Mouse (Mus musculus) limb, embryonic 13.5 days (tissue): ENCODE measurements around the gene Kir3dl2. TPM values are rescaled to one million over a fixed set of nuclear protein-coding genes. Genes with fewer than 3 reads are reported as not detected.
"Not testable (repeated sequence)": the region's sequence is repeated elsewhere in the genome, so short reads cannot be mapped to it uniquely, and the experiment has no call there.

Experiments used
- ATAC-seq: fragments of 200-750 bp; cut with Nextera tagmentation; 2 replicates; pipeline ENCODE4 v1.8.0; 2017; ENCODE audit warnings: low read depth, moderate number of reproducible peaks, moderate TSS enrichment; ENCODE audit not compliant: low FRiP score
- H3K27ac ChIP-seq: fragments of 300-500 bp; sonication (generic); 2 replicates; pipeline ENCODE4 v1.5.1; 2015; ENCODE audit warnings: inconsistent platforms, mild to moderate bottlenecking, moderate library complexity
- H3K27me3 ChIP-seq: fragments of 300-500 bp; sonication (generic); 2 replicates; pipeline ENCODE4 v1.6.1; 2015; ENCODE audit warnings: mild to moderate bottlenecking, inconsistent platforms
- H3K36me3 ChIP-seq: fragments of 300-500 bp; sonication (generic); 2 replicates; pipeline ENCODE4 v1.6.1; 2015; ENCODE audit warnings: inconsistent platforms, mild to moderate bottlenecking, moderate library complexity
- H3K4me1 ChIP-seq: fragments of 300-500 bp; sonication (generic); 2 replicates; pipeline ENCODE4 v1.6.1; 2015; ENCODE audit warnings: inconsistent platforms
- H3K4me2 ChIP-seq: fragments of 300-500 bp; sonication (generic); replicated peaks from 2 replicates; pipeline ENCODE4 v1.6.1; 2015; ENCODE audit warnings: inconsistent platforms, mild to moderate bottlenecking, moderate library complexity
- H3K4me3 ChIP-seq: fragments of 300-500 bp; sonication (generic); 2 replicates; pipeline ENCODE4 v1.5.1; 2015; ENCODE audit warnings: moderate library complexity, mild to moderate bottlenecking, inconsistent platforms
- H3K9ac ChIP-seq: fragments of 300-500 bp; sonication (generic); 2 replicates; pipeline ENCODE4 v1.6.1; 2015; ENCODE audit warnings: mild to moderate bottlenecking, inconsistent platforms
- H3K9me3 ChIP-seq: fragments of 300-500 bp; sonication (generic); 2 replicates; pipeline ENCODE4 v1.6.1; 2016; ENCODE audit warnings: inconsistent platforms
- WGBS: fragments of 180-500 bp; shearing (Covaris S2); methylation state at CpG from one replicate; pipeline ENCODE4 v1.1.7; 2015; 5-methylcytosine and 5-hydroxymethylcytosine counted together
- polyA plus RNA-seq: library from polyadenylated mRNA; unstranded; fragments of >200 nt; fragmentation: Nextera tagmentation; extraction: Ambion mirVana; gene quantifications from 2 replicates; pipeline ENCODE4 v1.2.1, GENCODE M21; 2015

Gene Kir3dl2
- not detected in 2 replicates for polyA plus RNA-seq

GRCm38 (mm10) chrX:136543956-136544355 lies at the start of gene Kir3dl2:
Kir3dl2 (minus strand) TSS chrX:136544056.
- not testable (repeated sequence) for H3K9ac ChIP-seq, H3K27me3 ChIP-seq, H3K4me1 ChIP-seq, ATAC-seq, H3K4me2 ChIP-seq, H3K36me3 ChIP-seq, H3K27ac ChIP-seq, H3K9me3 ChIP-seq, H3K4me3 ChIP-seq
- WGBS: 78% methylated on average over 1 of the region's 1 CpGs

GRCm38 (mm10) chrX:136590897-136591257 lies 47.0 kb upstream of the Kir3dl2 start:
- Histone ChIP-seq H3K9ac (no peak overlapping the region), H3K4me3 (no peak overlapping the region), H3K4me2 (no peak overlapping the region; the same call in 1 of the 2 replicates), H3K4me1 (no peaks in the 10 kb centered on the region), H3K27ac (no peak overlapping the region), H3K27me3 (no peaks in the 10 kb centered on the region), H3K36me3 (no peaks in the 10 kb centered on the region), H3K9me3 (no peaks in the 10 kb centered on the region)
- 37% methylated on average over 2 of the region's 2 CpGs for WGBS
- no peak for ATAC-seq

- H3K36me3 ChIP-seq: no peaks in the 10 kb centered on the region
- no peaks in the 10 kb centered on the region for H3K27me3 ChIP-seq
- no peak within 1 kb of the TSS for H3K4me3 ChIP-seq
- no peak within 1 kb of the TSS for H3K27ac ChIP-seq
- no peak for ATAC-seq
- H3K9me3 ChIP-seq: no peaks in the 10 kb centered on the region
- H3K4me2 ChIP-seq: no peak within 1 kb of the TSS; the same call in 1 of the 2 replicates
- 54% methylated on average over 12 of the region's 12 CpGs for WGBS
- no peak within 1 kb of the TSS for H3K9ac ChIP-seq
- no peaks in the 10 kb centered on the region for H3K4me1 ChIP-seq
Observed at GRCm38 (mm10) chrX:136590199-136590896, 46.5 kb upstream of the Kir3dl2 start, which contains the start of gene Tceal3. Tceal3 (plus strand) TSS chrX:136590842.

GRCm38 (mm10) chrX:136584617-136585016 lies 40.8 kb upstream of the Kir3dl2 start:
- Histone ChIP-seq H3K9ac (no peak overlapping the region), H3K4me2 (no peak overlapping the region), H3K27me3 (peaks cover 2% of the 10 kb centered on the region; the same call in 1 of the 2 replicates), H3K36me3 (no peaks in the 10 kb centered on the region), H3K4me1 (no peaks in the 10 kb centered on the region), H3K9me3 (no peaks in the 10 kb centered on the region), H3K4me3 (no peak overlapping the region), H3K27ac (no peak overlapping the region)
- ATAC-seq: no peak
- 94% methylated on average over 1 of the region's 1 CpGs for WGBS

- not testable (repeated sequence) for H3K9ac ChIP-seq, ATAC-seq, H3K27ac ChIP-seq, H3K9me3 ChIP-seq, H3K27me3 ChIP-seq, H3K36me3 ChIP-seq, H3K4me3 ChIP-seq, H3K4me2 ChIP-seq, H3K4me1 ChIP-seq
- WGBS: 92% methylated on average over 9 of the region's 9 CpGs
Observed at GRCm38 (mm10) chrX:136569094-136569493, 25.2 kb upstream of the Kir3dl2 start.

GRCm38 (mm10) chrX:136517699-136518098 lies 26.2 kb downstream of the Kir3dl2 start, which contains the start of gene Kir3dl1:
Kir3dl1 (plus strand) TSS chrX:136517999.
- H3K9me3 ChIP-seq, H3K36me3 ChIP-seq, H3K27me3 ChIP-seq, H3K4me3 ChIP-seq, H3K4me2 ChIP-seq, H3K9ac ChIP-seq, H3K27ac ChIP-seq, ATAC-seq, H3K4me1 ChIP-seq: not testable (repeated sequence)
- WGBS: 81% methylated on average over 4 of the region's 4 CpGs

Other genes starting within 250 kb of the Kir3dl2 start
- not detected in 2 replicates for gene Kir3dl1, start 26.1 kb downstream of the Kir3dl2 start, polyA plus RNA-seq
- 38.8 and 42.0 TPM in 2 replicates for gene Tceal3, start 46.8 kb upstream of the Kir3dl2 start, polyA plus RNA-seq
- 13.8 and 14.9 TPM in 2 replicates for gene Tceal1, start 163.9 kb upstream of the Kir3dl2 start, polyA plus RNA-seq
- 676 and 684 TPM in 2 replicates for gene Morf4l2, start 199.6 kb upstream of the Kir3dl2 start, polyA plus RNA-seq
- gene Glra4, start 236.1 kb upstream of the Kir3dl2 start, polyA plus RNA-seq: 0.10 and 0.20 TPM in 2 replicates